23 mouse cellular contexts compared by ENCODE assay signal in genomic region chr1:72596231-72596630, GRCm38 (mm10). TPM values are rescaled to one million over a fixed set of nuclear protein-coding genes. Genes with fewer than 3 reads are reported as not detected.
DNase-seq lines count a peak whose midpoint lies in the region; ATAC-seq and TF ChIP-seq lines count a peak whose summit lies in the region.
"Had no signal": no experiment of that assay in that cellular context is flagged by ENCODE, and none has a peak within 500 bp of the region (broad histone marks: within the 10 kb centered on the region; RNA-seq: fewer than 3 reads in every experiment).

No protein-coding gene starts in this region.

- no peak for TF ChIP-seq CTCF in forebrain, postnatal 0 days (IDR thresholded peaks at IDR 0.05; ENCODE audit: low read depth)

- H3K9ac ChIP-seq in forebrain, postnatal 0 days: no peak overlapping the region
- no peak overlapping the region for H3K9ac ChIP-seq in forebrain, embryonic 13.5 days
- H3K9ac ChIP-seq: heart, embryonic 13.5 days; hindbrain, embryonic 12.5 days had no signal

- no peak for ATAC-seq in forebrain, postnatal 0 days
- ATAC-seq in forebrain, embryonic 13.5 days: no peak
- ATAC-seq: activated CD4-positive, CD25-positive, alpha-beta regulatory T cell, adult 4 months; forebrain, embryonic 14.5 days; hindbrain, embryonic 16.5 days; inflammation-experienced regulatory T-cells, adult 6 months; intestine, postnatal 0 days; Patski had no signal

- H3K9me3 ChIP-seq in forebrain, postnatal 0 days (ENCODE audit: low read length): no peaks in the 10 kb centered on the region
- H3K9me3 ChIP-seq in forebrain, embryonic 13.5 days (replicated peaks): no peaks in the 10 kb centered on the region
- H3K9me3 ChIP-seq in hindbrain, embryonic 10.5 days: no peaks in the 10 kb centered on the region
- H3K9me3 ChIP-seq: embryonic facial prominence, embryonic 10.5 days; heart, embryonic 13.5 days; hindbrain, embryonic 12.5 days had no signal

- no peak overlapping the region for H3K4me2 ChIP-seq in forebrain, postnatal 0 days (ENCODE audit: low read depth)
- H3K4me2 ChIP-seq in forebrain, embryonic 13.5 days: no peak overlapping the region
- H3K4me2 ChIP-seq: heart, embryonic 13.5 days; hindbrain, embryonic 12.5 days had no signal

- peaks cover 4% of the 10 kb centered on the region; the same call in 1 of the 2 replicates for H3K4me1 ChIP-seq in forebrain, postnatal 0 days (ENCODE audit: insufficient read depth)
- peaks cover 17% of the 10 kb centered on the region for H3K4me1 ChIP-seq in forebrain, embryonic 13.5 days
- no peaks in the 10 kb centered on the region for H3K4me1 ChIP-seq in hindbrain, embryonic 10.5 days (replicated peaks)
- H3K4me1 ChIP-seq: embryonic facial prominence, embryonic 10.5 days; hindbrain, embryonic 12.5 days had no signal

- 0 out of 2 replicates have a peak overlapping the region, but pooled peaks have one; percentile 4 for H3K27ac ChIP-seq in forebrain, postnatal 0 days (ENCODE audit: low read depth, low read length)
- H3K27ac ChIP-seq in forebrain, embryonic 13.5 days: no peak overlapping the region
- no peak overlapping the region for H3K27ac ChIP-seq in hindbrain, embryonic 10.5 days
- H3K27ac ChIP-seq: embryonic facial prominence, embryonic 10.5 days; heart, embryonic 13.5 days; hindbrain, embryonic 12.5 days had no signal

- no peak for DNase-seq in forebrain, postnatal 0 days
- peak; percentile 33 for DNase-seq in ovary, postnatal 36 days (ENCODE audit: low spot score)
- no peak for DNase-seq in ovary, postnatal 10 days (ENCODE audit: low spot score)
- peak; percentile 50 for DNase-seq in adrenal gland, postnatal 25 days
- DNase-seq in cerebellum, postnatal 25 days: no peak
- no peak for DNase-seq in urinary bladder, adult 2 months (ENCODE audit: low spot score)
- DNase-seq in hindbrain, embryonic 10.5 days (ENCODE audit: low spot score): no peak
- DNase-seq: cerebellum, adult 11-12 months; cerebellum, adult 9-10 months; gastrocnemius, postnatal 14 days; heart, postnatal 36 days had no signal

- H3K4me3 ChIP-seq in forebrain, postnatal 0 days (ENCODE audit: low read depth, low read length): no peak overlapping the region
- no peak overlapping the region for H3K4me3 ChIP-seq in forebrain, embryonic 13.5 days
- H3K4me3 ChIP-seq in hindbrain, embryonic 10.5 days: no peak overlapping the region
- H3K4me3 ChIP-seq: embryonic facial prominence, embryonic 10.5 days; heart, embryonic 13.5 days; hindbrain, embryonic 12.5 days had no signal

- 83% methylated on average over 5 of the region's 5 CpGs for WGBS in forebrain, postnatal 0 days
- WGBS in forebrain, embryonic 13.5 days: 69% methylated on average over 5 of the region's 5 CpGs
- 88% methylated on average over 5 of the region's 5 CpGs for WGBS in hindbrain, embryonic 10.5 days

- no peaks in the 10 kb centered on the region for H3K27me3 ChIP-seq in forebrain, postnatal 0 days (ENCODE audit: insufficient read depth, low read length)
- H3K27me3 ChIP-seq in forebrain, embryonic 13.5 days: no peaks in the 10 kb centered on the region
- no peaks in the 10 kb centered on the region for H3K27me3 ChIP-seq in hindbrain, embryonic 10.5 days (ENCODE audit: insufficient read depth, poor library complexity, severe bottlenecking)
- H3K27me3 ChIP-seq: heart, embryonic 13.5 days; hindbrain, embryonic 12.5 days; Patski had no signal

- peaks cover 75% of the 10 kb centered on the region for H3K36me3 ChIP-seq in forebrain, postnatal 0 days (ENCODE audit: insufficient read depth)
- peaks cover 85% of the 10 kb centered on the region for H3K36me3 ChIP-seq in forebrain, embryonic 13.5 days (ENCODE audit: poor library complexity, severe bottlenecking)
- peaks cover 84% of the 10 kb centered on the region for H3K36me3 ChIP-seq in hindbrain, embryonic 10.5 days

RNA-seq across cellular contexts. Expression of gene Smarcal1, which starts 13.2 kb away (rescaled TPM):
- 40.9 and 43.7 TPM in 2 replicates for total RNA-seq in forebrain, postnatal 0 days (2014; rRNA removed)
- 16.2 and 19.0 TPM in 2 replicates for polyA plus RNA-seq in forebrain, postnatal 0 days (2015; fragmentation: Nextera tagmentation; extraction: Ambion mirVana)
- 24.2 and 25.0 TPM in 2 replicates for polyA plus RNA-seq in forebrain, embryonic 13.5 days (2015; fragmentation: Nextera tagmentation; extraction: Ambion mirVana)
- total RNA-seq in adrenal gland, postnatal 25 days (2021): 52.1 and 53.4 TPM in 2 replicates
- 28.6 and 29.7 TPM in 2 replicates for polyA plus RNA-seq in urinary bladder, adult 2 months (2012; rRNA removed)
- polyA plus RNA-seq in hindbrain, embryonic 10.5 days (2016; fragmentation: Nextera tagmentation; extraction: Ambion mirVana): 31.6 and 32.0 TPM in 2 replicates

RNA-seq across cellular contexts. Expression of gene March4, which starts 59.5 kb away (rescaled TPM):
- total RNA-seq in forebrain, postnatal 0 days (2014; rRNA removed): 31.2 and 33.2 TPM in 2 replicates
- 6.5 and 9.4 TPM in 2 replicates for polyA plus RNA-seq in forebrain, postnatal 0 days (2015; fragmentation: Nextera tagmentation; extraction: Ambion mirVana)
- polyA plus RNA-seq in forebrain, embryonic 13.5 days (2015; fragmentation: Nextera tagmentation; extraction: Ambion mirVana): 1.6 and 1.8 TPM in 2 replicates
- total RNA-seq in adrenal gland, postnatal 25 days (2021): 0.48 and 0.49 TPM in 2 replicates
- polyA plus RNA-seq in urinary bladder, adult 2 months (2012; rRNA removed): 0.04 and 0.18 TPM in 2 replicates
- 0.24 and 0.92 TPM in 2 replicates for polyA plus RNA-seq in hindbrain, embryonic 10.5 days (2016; fragmentation: Nextera tagmentation; extraction: Ambion mirVana)
- total RNA-seq: heart, postnatal 36 days; MEL had no signal
- polyA plus RNA-seq: activated CD4-positive, CD25-positive, alpha-beta regulatory T cell, adult 4 months; embryonic facial prominence, embryonic 10.5 days; heart, embryonic 13.5 days; heart, postnatal 0 days; inflammation-experienced regulatory T-cells, adult 6 months had no signal

Comparison
In these comparisons a context has a peak if more than half of its experiments do, and no peak if none do; other contexts are left out.
1. DNase-seq: peak in ovary, postnatal 36 days (single experiment) and adrenal gland, postnatal 25 days (single experiment); none in forebrain, postnatal 0 days (single experiment), ovary, postnatal 10 days (single experiment), cerebellum, postnatal 25 days (0 of 2), urinary bladder, adult 2 months (single experiment) and hindbrain, embryonic 10.5 days (single experiment).